Mouse (Mus musculus) MEL (cell line): ENCODE data around the gene Fubp3. TPM values are rescaled to one million over a fixed set of nuclear protein-coding genes. Genes with fewer than 3 reads are reported as not detected.

ENCODE experiments used
- DNase-seq: peaks from one replicate; pipeline ENCODE4 v3.0.0; 2011; ENCODE audit warnings: low read depth, low spot score
- H3K27ac ChIP-seq: 2 replicates; pipeline ENCODE4 v1.5.1; 2012; ENCODE audit warnings: low read depth, mild to moderate bottlenecking, control low read depth, low read length, moderate library complexity; ENCODE audit not compliant: control insufficient read depth
- H3K27me3 ChIP-seq, 2 experiments: fragments of 150-350 bp in 1 of 2; sonication (generic) in 1 of 2; 2 replicates each; pipeline ENCODE4 v1.6.1; 2012; ENCODE audit warnings: low read length in 2 of 2, mild to moderate bottlenecking in 2 of 2, improper control_type of control experiment in 1 of 2, moderate library complexity in 1 of 2; ENCODE audit not compliant: insufficient read depth in 2 of 2, control insufficient read depth in 1 of 2
- H3K36me3 ChIP-seq, 2 experiments: 2 replicates each; pipeline ENCODE4 v1.6.1; 2012 to 2014; ENCODE audit warnings: low read length in 2 of 2, improper control_type of control experiment in 1 of 2, inconsistent platforms in 1 of 2, mild to moderate bottlenecking in 1 of 2; ENCODE audit not compliant: insufficient read depth in 2 of 2, control insufficient read depth in 1 of 2
- H3K4me1 ChIP-seq, 2 experiments: fragments of 150-350 bp in 1 of 2; sonication (generic) in 1 of 2; 2 replicates each; pipeline ENCODE4 v1.6.1; 2012; ENCODE audit warnings: low read length in 2 of 2, improper control_type of control experiment in 1 of 2, mild to moderate bottlenecking in 1 of 2; ENCODE audit not compliant: insufficient read depth in 2 of 2, control insufficient read depth in 1 of 2
- H3K4me3 ChIP-seq, 2 experiments: fragments of 150-350 bp in 1 of 2; sonication (generic) in 1 of 2; 2 replicates each; pipeline ENCODE4 v1.5.1; 2012; ENCODE audit warnings: low read depth in 2 of 2, low read length in 2 of 2, mild to moderate bottlenecking in 2 of 2, moderate library complexity in 2 of 2, control low read depth in 1 of 2, improper control_type of control experiment in 1 of 2; ENCODE audit not compliant: control insufficient read depth in 1 of 2, insufficient read depth in 1 of 2
- H3K79me2 ChIP-seq: 2 replicates; pipeline ENCODE4 v1.6.1; 2012; ENCODE audit warnings: mild to moderate bottlenecking, low read length, moderate library complexity; ENCODE audit not compliant: control insufficient read depth, poor library complexity, insufficient read depth
- H3K9ac ChIP-seq: 2 replicates; pipeline ENCODE4 v1.6.1; 2012; ENCODE audit warnings: low read depth, mild to moderate bottlenecking, control low read depth, low read length, moderate library complexity; ENCODE audit not compliant: control insufficient read depth, poor library complexity, severe bottlenecking
- H3K9me3 ChIP-seq: fragments of 150-350 bp; sonication (generic); replicated peaks from 2 replicates; pipeline ENCODE4 v1.6.1; 2012; ENCODE audit warnings: mild to moderate bottlenecking, low read length, improper control_type of control experiment, moderate library complexity; ENCODE audit not compliant: insufficient read depth
- E2F4 ChIP-seq: IDR thresholded peaks from 2 replicates; pipeline ENCODE4 v1.6.1; 2011; ENCODE audit warnings: low read depth, low read length, improper control_type of control experiment, borderline replicate concordance
- GABPA ChIP-seq: IDR thresholded peaks from 2 replicates; pipeline ENCODE4 v1.6.1; 2012; ENCODE audit warnings: low read depth, mild to moderate bottlenecking, inconsistent platforms, low read length, improper control_type of control experiment, moderate library complexity
- GATA1 ChIP-seq: IDR thresholded peaks from 2 replicates; pipeline ENCODE4 v1.6.1; 2011; ENCODE audit warnings: low read depth, low read length, improper control_type of control experiment
- JUND ChIP-seq: IDR thresholded peaks from 2 replicates; pipeline ENCODE4 v1.6.1; 2011; ENCODE audit warnings: low read depth, mild to moderate bottlenecking, improper control_type of control experiment, low read length
- MAX ChIP-seq: IDR thresholded peaks from 2 replicates; pipeline ENCODE4 v1.6.1; 2011; ENCODE audit warnings: low read length, improper control_type of control experiment
- SMC3 ChIP-seq: IDR thresholded peaks from 2 replicates; pipeline ENCODE4 v1.6.1; 2011; ENCODE audit warnings: low read depth, low read length, improper control_type of control experiment
- polyA plus RNA-seq, 2 experiments: library from polyadenylated mRNA; stranded (reverse) in 1 of 2; unstranded in 1 of 2; fragments of >175 nt in 1 of 2; fragments of >200 nt in 1 of 2; gene quantifications; 2 replicates each; pipeline versions ENCODE4 v1.2.1 to v1.2.4; 2012; ENCODE audit warnings: low replicate concordance in 2 of 2, low read depth in 1 of 2; ENCODE audit not compliant: insufficient read length in 2 of 2, insufficient read depth in 1 of 2, missing spikeins in 1 of 2
- total RNA-seq: library from RNA; depleted of rRNA; stranded (reverse); fragments of 300-350 nt; gene quantifications from 2 replicates; pipeline ENCODE4 v1.2.3, GENCODE M21; 2012; rRNA removed

Gene Fubp3
- total and polyA plus RNA-seq, 3 experiments = 44.7 to 80.0 TPM; not detected in 1

DNA sequence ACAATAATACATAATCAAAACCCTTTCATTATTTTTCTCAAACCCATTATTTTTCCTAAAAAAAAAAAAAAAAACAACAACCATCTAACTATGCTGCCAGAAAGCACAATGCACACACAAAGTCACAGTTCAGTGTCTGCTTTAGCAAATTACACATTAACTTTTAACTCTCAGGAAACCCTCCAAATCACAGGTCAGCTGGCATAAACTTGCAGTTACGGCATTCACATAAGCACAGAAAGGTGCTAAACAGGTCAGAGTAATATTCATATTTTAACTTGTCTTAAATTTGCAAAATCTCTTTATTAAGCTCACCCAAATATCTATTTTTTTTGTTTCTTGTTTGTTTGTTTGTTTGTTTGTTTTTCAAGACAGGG, 91.3 kb downstream of the Fubp3 start:
- Histone ChIP-seq H3K4me1 (no peaks in the 10 kb centered on the region), H3K9me3 (no peaks in the 10 kb centered on the region), H3K27me3 (0 out of 4 replicates have a peak, but pooled peaks cover under 1 to 3% of the 10 kb centered on the region in 2 experiments), H3K27ac (no peak overlapping the region), H3K36me3 (no peaks in the 10 kb centered on the region), H3K4me3 (no peak overlapping the region), H3K79me2 (no peaks in the 10 kb centered on the region), H3K9ac (no peak overlapping the region)
- DNase-seq = no peak
- TF ChIP-seq MAX = no peak
- no peak for TF ChIP-seq E2F4
- no peak for TF ChIP-seq GABPA
- no peak for TF ChIP-seq SMC3
- no peak for TF ChIP-seq GATA1
- TF ChIP-seq JUND = no peak

Other genes with a start within 250 kb of the Fubp3 start
- 45.0 and 49.7 TPM in 2 replicates for gene Ass1, start 102.4 kb upstream of the Fubp3 start, total RNA-seq
- gene Ass1, start 102.4 kb upstream of the Fubp3 start, polyA plus RNA-seq = 10 to 100 TPM in 1 of 2 experiments, not detected in 1; 88.0 TPM
- gene Prdm12, start 67.4 kb downstream of the Fubp3 start, total RNA-seq = not detected in 2 replicates
- not detected for gene Prdm12, start 67.4 kb downstream of the Fubp3 start, polyA plus RNA-seq
- 138 and 172 TPM in 2 replicates for gene Exosc2, start 98.1 kb downstream of the Fubp3 start, total RNA-seq
- gene Exosc2, start 98.1 kb downstream of the Fubp3 start, polyA plus RNA-seq = 100 to 1,000 TPM; 128 to 219 TPM
- 19.8 and 21.3 TPM in 2 replicates for gene Abl1, start 115.7 kb downstream of the Fubp3 start, total RNA-seq
- gene Abl1, start 115.7 kb downstream of the Fubp3 start, polyA plus RNA-seq = 10 to 100 TPM in 1 of 2 experiments, not detected in 1; 47.1 TPM
- gene Qrfp, start 237.9 kb downstream of the Fubp3 start, total RNA-seq = not detected in 2 replicates
- gene Qrfp, start 237.9 kb downstream of the Fubp3 start, polyA plus RNA-seq = under 1 TPM in 1 of 2 experiments, not detected in 1; 0.13 TPM